Mouse (Mus musculus) embryo, embryonic 11.5 days (tissue): ENCODE results near the gene Ip6k3.

Experiments
- DNase-seq: peaks from one replicate; pipeline ENCODE4 v3.0.0-alpha.2; 2012; ENCODE audit warnings: low read depth, low spot score

Ip6k3 gene

DNA sequence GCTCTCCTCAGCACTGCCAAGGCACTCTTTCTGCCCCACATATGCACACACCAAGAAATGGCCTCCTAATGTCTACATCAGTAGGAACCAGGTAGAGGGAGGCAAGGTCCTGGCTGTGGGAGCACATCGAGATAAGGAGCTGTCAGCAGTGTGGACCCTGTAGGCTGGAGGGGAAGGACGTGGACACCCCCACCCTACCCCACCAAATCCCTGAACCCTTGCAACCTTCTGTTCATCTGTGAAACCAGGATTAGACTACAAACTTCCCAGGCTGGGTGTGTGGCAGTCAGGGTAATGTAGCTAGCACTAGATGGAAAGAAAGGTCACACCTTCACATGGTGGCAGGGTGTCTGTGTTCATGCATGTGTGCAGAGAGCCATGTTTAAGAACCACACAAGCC, 44.5 kb downstream of the Ip6k3 start:
- no peak for DNase-seq

DNA sequence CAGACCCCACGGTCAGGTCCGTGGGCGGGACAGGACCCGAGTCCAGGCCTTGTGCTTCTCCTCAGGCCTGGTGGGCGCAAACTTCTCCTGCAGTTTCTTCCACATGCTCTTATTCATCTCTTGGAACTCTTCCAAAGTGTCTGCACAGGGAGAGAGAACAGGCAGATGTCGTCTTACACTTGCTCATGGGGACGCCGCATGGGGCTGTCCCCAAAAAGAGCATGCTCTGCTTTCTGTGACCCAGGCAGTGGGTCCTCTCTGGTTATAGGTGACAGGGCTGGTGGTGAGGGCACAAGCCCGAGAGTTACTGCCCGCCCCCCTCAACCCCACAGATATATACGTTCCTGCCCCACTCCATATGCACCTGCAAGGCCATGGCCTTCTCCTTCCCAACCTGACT, 44.9 kb downstream of the Ip6k3 start:
- DNase-seq: no peak

DNA sequence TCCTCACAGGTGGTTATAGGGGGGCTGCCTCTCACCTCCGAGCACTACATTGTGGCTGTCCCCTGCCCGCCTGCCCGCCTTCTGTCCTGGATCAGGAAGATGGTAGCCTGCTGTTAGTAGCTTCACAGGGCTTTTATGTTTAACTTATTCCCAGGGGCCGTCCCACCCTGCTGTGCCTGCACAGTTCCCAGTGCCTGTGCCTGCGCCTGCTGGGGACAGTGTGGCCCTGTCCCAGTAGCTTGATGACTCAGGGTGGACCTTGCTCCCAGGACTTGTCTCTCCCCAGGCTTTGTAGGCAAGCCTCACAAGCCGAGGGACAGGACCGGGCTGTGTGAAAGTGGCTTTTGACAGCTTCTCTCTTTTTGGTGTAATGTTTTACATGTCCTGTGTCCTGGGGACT, 45.8 kb downstream of the Ip6k3 start:
- no peak for DNase-seq

DNA sequence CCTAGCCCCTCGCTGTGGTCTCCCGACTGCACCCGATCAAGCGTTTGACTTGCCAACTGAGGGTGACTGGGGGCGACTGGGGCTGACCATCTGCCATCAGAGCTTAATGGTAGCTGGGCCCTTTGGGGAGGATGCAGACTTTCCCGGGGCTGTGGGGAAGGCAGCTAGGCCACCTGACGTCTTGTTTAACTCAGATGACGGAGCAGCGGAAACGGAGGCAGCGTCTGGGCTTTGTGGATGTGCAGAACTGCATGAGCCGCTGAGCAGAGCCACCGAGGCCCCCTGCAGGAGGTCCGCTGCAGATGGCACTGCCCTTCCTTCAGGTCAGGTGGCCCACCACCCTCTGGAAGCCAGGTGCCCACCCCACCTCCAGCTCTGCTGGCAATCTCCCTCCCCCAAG, 46.3 kb downstream of the Ip6k3 start:
- no peak for DNase-seq

DNA sequence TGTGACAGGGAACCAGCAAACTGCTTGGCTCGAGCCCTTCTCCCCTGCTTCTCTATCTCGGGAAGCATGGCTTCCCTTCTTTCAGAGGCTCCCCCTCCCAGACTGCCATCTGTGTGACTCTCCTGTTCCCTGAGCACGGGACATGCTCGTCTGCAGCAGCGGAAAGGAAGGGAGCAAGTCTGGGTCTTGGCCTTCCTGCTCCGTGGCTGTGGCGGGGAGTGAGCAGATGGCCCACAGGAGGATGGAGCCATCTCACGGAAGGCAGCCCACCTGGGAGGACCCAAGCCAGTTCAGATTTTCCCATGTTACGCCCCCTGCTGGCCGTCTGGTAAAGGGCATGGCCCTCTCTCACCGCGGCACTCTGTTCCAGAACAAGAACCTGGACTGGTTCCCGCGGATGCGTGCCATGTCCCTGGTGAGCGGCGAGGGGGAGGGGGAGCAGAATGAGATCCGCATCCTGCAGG, 47.0 kb downstream of the Ip6k3 start:
- peak; percentile 46 for DNase-seq

DNA sequence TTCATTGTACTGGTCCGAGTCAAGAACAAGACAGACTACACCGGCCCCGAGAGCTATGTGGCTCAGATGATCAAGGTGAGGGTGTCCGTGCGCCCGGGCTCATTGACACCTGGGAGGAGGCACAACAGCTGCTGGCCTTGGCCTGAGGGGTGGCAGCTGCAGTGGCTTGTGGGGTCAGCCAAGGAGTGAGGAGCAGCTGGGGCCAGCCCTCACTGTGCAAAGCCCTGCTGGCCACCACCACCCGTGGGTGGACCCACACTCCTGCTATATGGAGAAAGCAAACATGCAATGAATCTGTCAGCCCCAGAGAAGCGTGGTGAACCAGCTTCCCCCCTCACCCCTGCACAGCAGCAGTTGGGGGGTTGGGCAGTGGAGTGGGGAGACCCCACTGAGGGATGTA, 47.6 kb downstream of the Ip6k3 start:
- DNase-seq: no peak

DNA sequence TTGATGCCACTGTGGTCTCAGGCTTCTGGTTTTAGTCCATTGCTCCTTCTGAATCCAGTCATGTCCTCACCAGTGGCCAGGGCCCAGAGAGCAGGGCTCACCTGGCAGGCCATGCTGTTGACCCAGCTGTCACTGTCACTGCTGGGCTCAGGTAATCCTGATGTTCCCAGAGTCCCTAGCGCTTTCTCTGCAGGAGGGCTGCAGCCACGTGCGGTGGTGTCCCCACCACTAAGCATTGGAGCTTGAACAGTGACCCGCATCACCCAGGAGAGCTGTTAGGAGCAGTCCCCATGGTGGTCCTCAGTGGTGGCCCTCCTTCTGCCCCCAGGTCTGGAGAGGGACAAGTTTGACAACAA, 48.1 kb downstream of the Ip6k3 start:
- no peak for DNase-seq

DNA sequence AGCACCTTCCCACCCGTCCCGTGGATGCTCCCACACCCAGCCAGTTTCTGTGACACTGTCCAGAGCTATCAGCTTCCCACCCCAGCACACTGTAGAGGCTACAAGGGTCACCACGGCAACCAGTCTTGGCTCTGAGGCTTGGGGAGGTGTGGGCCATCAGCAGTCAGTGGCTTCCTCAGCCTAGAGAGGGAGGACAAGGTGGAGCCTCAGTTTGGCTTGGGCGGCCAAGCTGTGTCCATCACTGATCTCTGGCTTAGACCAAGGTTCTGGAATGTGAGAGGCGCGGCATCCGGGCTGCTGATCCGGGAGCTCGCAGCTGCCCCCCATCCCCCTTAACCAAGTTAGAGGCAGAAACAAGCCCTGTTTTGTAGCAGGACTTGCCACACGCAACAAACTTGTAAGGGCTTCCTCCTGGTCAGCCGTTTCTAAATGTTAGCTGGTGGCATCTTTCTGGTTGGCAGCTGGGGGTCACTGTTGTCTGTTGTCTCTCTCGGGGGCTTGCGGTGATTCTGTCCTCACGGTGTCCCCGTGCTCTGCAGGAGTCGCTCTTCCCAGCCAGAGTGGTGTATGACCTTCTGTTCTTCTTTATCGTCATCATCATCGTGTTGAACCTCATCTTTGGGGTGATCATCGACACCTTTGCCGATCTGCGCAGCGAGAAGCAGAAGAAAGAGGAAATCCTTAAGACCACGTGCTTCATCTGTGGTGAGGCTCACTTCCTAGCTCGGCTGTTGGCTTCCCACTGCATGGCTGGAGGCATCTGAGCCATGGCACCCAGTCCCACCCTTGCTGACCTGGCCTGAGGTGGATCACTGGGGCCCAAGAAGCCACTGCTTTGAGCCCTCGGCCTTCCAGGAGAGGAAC, 48.7 kb downstream of the Ip6k3 start:
- no peak for DNase-seq

DNA sequence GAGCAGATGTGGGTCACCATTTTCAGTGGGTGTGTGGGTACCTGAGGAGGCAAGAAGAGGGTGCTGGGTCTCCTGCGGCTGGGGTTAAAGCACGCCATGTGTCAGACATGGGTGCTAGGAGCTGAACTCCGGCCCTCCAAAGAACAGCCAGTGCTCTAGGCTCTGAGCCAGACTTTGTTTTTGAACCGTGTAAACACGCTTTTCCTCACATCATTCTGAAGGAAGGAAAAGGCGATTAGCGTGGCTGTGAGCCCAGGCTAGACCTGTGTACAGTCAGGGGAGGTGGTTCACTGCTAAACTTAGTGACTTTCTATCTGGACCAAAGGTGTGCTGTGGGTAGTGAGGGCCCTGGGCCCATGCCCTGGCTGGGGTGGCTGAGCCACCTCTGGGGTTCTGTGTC, 57.5 kb downstream of the Ip6k3 start:
- no peak for DNase-seq

DNA sequence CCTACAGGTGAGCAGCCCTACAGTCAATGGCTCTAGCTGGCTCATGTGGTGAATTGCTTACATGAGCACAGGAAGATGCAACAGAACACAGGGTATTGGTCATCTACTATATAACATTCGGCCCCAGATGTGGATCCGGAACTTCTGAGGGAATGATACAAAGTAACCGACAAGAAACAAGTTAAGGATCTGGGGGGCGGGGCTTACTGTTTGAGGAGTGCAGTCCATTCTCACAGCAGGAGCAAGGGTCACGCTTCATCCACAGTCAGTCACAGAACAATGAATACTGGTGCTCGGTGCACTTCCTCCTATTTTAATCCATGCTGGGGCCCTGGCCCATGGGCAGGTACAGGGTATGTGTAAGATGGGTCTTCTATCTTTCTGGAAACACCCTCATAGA, 59.7 kb downstream of the Ip6k3 start:
- DNase-seq: no peak

DNA sequence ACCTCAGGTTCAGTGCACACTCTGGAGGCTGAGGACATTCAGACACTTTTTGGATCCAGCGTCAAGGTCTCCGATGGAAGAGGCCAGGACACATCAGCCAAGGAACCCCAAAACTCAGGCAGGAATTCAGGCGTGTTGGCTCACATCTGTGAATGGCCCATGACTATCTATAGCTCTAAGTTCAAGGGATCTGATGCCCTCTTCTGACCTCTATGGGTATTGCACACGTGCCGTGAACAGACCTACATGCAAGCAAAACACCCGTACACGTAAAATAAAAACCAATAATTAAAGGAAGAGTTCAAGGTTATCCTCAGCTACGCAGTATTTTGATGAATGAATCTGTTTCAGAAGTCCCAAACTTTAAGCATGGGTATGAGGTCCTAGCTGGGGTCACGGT, 60.9 kb downstream of the Ip6k3 start:
- no peak for DNase-seq

DNA sequence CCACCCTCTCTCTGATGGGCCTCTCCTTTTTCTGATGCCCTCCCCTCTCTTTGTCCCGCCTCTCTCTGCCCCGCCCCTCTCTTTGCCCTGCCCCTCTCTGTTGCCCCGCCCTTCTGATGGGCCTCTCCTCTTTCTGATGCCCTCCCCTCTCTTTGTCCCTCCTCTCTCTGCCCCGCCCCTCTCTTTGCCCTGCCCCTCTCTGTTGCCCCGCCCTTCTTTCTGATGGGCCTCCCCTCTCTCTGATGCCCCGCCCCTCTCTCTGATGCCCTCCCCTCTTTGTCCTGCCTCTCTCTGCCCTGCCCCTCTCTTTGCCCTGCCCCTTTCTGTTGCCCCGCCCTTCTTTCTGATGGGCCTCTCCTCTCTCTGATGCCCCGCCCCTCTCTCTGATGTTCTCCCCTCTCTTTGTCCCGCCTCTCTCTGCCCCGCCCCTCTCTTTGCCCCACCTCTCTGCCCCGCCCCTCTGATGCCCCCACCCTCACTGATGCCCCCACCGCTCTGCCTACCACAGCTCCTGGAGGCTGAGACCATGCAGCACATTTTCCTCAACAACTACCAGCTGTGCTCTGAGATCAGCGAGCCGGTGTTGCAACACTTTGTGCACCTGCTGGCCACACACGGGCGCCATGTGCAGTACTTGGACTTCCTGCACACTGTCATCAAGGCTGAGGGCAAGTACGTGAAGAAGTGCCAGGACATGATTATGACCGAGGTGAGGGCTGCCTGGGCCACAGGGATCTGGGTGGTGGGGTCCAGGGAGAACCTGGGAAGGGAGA, 61.7 kb downstream of the Ip6k3 start:
- no peak for DNase-seq

DNA sequence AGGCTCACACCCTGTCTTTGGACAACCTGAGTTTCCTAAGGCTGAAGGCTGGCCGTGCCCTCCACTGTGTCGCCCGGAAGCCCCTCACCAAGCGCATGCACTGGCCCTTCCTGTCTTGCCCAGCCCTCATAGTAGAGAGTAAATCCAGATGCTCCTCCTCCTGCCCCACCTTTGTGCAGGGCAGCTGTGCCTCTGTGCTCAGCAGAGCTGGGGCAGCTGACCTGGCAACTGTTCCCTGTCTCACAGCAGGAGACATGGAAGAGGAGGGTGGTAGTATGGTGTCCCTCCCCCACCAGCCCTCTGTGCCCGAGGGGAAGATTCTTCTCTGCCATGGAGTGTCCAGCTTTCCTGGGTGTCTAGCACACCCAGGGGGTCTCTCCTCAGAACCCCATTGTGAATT, 65.9 kb downstream of the Ip6k3 start:
- no peak for DNase-seq

DNA sequence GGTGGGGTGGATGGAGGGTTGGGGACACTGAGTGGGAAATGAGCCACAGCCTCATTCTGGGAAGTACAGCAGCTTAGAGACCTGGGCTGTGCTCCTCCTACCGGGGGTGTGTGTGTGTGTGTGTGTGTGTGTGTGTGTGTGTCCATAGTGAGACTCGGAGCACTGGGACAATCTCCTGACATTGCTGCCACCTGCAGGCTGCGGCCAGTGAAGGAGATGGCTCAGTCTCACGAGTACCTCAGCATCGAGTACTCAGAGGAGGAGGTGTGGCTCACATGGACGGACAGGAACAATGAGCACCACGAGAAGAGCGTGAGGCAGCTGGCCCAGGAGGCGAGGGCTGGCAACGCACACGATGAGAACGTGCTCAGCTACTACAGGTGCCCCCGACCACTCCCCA, 71.9 kb downstream of the Ip6k3 start:
- DNase-seq: no peak
